Mouse (Mus musculus) heart, adult 9 months (tissue): ENCODE results near the gene Pkn1.
A peak's percentile ranks its signal among the peaks of the same experiment; 100 is the strongest.

Experiments used
- DNase-seq, 2 experiments: peaks; one replicate each; pipeline ENCODE4 v3.0.0; 2022; ENCODE audit warnings: low spot score in 2 of 2

The Pkn1 gene

DNA sequence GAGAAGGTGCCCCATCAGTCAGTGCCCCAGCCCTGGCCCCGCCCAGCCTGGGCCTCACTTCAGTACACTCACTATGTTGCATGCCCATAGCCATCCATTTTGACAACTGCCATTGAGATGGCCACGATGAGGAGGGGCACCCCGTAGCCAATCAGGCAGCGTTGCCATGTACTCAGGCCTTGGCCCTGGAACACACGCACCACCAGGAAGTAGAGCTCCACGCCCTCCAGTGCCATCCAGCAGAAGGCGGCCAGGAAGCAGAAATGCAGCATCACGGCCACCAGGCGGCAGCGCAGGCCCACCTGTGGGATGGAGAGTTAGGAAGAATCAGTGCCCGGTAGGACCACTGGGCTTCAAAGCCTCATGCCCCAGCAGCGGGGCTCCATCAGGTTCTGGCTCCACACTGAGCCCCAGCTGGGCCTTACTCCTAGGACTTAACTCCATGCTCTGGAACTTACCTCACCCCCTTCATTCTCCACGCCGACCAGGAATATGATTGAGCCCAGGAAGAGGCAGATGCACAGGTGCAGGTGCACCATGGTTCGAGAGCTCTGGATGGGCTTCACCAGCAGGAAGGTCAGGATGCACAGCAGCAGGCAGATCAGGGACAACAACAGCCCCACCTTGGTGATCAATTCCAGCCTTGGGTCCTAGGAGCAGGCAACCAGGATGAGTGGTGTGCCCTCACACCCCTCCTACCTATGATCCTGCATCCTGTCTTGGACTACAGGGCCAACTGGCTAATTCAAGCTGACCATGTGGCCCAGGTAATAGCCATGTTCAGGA is 25.9 kb upstream of the Pkn1 start:
- DNase-seq: peak; percentile 62 to 70

DNA sequence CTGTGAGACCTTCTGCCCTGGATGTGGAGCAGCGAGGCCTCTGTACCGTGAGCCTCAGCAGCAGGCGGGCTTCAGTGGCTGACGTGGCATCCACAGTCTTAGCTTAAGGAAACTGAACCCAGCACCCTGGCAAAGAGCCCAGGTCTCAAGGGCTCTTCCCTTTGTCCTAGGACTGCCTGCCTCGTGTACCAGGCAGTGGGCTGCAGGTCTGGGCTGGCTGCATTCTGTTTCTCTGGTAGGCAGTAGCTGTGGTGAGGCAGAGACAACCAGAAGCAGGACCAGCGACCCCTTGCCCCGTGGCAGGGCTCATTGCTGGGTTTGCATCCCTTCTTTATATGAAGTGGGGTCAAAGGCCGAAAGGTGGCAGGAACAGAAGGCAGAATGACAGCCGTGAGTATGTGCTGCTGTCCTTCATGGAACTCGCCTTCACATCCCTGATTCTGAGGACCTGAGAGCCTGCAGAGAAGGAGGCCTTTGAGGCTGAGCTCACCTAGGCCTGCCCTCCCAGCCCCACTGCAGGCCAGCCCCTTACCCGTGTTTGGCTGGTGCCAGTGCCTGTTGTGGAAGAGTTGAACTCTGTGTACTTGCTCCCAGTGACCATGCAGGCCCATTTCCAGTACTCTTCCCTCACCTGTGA is 24.6 kb upstream of the Pkn1 start:
- DNase-seq: no peak

DNA sequence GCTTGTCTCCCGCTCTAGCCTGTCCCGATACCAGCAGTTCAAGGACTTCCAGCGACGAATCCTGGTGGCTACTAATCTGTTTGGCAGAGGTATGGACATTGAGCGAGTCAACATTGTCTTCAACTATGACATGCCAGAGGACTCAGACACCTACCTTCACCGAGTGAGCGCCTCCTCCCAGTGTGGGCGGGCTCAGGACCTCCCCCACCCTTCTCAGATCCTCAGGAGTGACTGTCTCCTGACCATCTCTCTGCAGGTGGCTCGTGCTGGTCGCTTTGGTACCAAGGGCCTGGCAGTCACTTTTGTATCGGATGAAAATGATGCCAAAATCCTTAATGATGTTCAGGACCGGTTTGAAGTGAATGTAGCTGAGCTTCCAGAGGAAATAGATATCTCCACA is 23.7 kb upstream of the Pkn1 start:
- DNase-seq: no peak

DNA sequence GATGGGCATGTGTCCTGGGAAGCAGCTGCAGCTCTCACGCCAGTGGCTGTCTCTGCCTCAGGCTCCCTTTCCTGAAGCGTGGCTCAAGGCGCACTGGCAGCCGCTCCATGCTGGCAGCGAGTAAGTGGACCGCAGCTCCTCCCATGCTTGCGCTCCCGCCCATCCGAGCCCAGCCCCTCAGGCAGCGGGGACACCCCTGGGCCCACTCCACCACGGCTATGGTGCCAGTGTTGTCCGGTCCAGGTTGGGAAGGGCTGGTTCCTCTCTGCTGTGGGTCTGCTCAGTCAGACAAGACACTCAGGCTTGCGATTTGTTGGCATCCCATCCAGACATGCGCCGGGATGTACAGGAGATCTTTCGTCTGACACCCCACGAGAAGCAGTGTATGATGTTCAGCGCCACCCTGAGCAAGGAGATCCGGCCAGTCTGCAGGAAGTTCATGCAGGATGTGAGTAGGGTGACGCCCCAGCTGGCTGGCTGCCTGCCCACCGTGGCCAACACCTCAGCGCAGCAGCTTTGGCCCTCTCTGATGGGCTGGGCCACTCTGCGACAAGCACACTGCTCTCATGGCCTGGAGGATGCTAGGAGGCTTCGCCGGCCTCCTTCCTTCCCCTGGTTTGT is 22.5 kb upstream of the Pkn1 start:
- DNase-seq: peak; percentile 83 to 87

DNA sequence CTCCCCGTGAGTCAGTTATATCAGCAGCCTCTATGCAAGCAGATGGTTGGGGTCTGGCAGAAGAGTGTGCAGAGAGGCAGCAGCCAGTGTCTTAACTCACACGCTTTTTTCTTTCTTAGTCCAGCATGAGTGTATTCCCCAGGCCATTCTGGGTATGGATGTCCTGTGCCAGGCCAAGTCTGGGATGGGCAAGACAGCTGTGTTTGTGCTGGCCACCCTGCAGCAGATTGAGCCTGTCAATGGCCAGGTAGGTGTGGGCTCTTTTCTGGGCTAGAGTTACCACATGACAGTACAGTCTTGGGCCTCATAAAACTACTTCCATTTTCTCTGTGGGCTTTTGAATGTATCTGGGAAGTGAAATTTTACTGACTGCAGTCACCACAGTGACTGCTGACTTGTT is 20.7 kb upstream of the Pkn1 start:
- DNase-seq: no peak

DNA sequence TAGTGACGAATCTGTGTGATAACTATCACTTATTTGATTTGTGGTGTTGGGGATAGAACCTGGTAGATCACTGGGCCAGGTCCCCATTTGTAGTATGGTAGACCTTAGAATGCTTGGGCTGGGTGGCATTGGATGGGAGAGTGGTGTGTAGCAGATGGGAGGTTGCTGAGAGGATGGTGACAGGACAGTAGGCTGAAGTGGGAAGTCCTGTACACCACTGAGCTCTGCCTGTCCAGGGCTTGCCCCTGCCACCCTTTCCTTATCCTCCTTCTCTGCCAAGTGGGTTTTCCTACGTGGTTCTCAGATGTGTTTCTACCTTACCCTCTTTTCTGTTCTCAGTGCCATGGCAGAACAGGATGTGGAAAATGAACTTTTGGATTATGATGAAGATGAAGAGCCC is 20.1 kb upstream of the Pkn1 start:
- DNase-seq: no peak

DNA sequence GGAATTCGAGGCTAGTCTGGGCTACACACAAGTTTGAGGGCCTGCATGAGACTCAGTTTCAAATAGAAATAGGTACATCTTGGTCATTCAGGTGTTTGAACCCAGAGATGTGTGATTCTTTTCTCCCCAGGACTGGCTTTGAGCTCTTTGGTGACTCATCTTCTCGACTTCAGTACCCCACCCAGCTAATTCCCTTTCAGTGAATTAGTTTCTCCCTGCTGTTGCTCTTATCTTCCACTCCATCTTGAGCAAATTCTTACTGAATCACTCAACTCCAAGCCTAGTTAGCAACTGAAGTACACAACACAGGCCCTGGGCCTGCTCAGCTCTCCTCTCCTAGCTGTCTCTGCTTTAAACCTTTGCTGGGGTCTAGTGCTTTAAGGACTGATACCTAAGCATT is 17.6 kb upstream of the Pkn1 start:
- DNase-seq: no peak

DNA sequence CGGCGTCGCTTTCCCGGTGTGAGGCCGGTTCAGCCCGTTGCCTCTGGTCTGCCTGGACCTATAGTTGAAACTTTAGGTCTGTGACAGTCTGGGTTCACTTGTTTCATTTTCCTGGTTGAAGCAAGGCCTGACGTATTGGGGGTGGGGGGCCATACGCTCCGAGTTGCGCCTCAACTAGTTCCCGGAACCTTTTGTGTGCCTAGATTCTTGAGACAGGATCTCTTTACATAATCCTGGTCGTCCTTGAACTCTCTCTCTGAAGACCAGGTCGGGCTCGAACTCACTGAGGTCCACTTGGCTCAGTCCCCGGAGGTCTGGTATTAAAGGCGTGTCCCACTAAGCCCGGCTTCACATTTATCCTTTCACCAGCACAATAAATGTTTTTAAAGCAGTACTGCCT is 16.8 kb upstream of the Pkn1 start:
- no peak for DNase-seq

DNA sequence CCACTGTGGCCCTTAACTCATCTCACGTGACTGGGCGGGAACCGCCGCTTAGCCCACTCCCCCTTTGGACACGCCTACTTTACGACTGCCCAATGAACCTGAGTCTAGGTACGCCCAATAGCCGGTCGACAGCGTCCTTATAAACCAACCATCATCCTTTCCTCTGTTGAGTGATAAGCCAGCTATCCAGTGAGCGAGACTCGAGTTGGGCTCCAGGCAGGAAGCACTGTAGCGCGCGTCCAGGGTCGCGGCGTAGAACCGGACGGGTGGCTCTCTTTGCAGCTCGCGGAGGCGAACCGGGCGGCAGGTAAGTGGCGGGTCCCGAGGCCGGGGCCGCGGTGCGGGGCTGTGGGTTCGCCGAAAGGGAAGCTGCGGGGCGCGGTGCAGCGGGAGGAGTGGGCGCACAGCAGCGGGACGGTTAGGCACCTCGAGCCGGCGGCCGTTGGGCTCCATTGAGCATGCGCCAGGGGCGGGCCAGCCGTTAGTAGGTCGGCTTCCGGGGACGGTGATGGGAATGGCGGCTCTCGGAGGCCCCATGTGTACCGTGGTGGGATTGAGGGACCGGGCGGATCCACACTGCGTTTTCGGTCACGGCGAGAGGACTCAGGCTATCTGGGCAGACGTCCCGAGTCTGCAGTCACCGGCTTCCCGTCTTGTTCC is 16.2 kb upstream of the Pkn1 start, which contains the start of gene Ddx39:
Gene Ddx39, plus strand, starts transcription at position 147 of the 660 bp plus-strand sequence.
- peak; percentile 99 to 100 for DNase-seq

DNA sequence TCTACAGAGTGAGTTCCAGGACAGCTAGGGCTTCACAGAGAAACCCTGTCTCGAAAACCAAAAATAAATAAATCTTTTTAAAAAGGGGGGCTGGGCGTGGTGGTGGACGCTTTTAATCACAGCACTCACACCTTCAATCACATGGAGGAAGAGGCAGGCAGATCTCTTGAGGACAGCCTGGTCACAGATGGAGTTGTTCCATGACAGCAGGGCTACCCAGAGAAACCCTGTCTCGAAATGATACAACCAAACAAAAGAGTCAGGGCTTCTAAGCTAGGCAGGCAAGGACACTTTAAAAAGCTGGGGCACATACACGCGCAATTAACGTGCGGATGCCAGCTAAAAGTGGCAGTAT is 15.7 kb upstream of the Pkn1 start:
- no peak for DNase-seq

DNA sequence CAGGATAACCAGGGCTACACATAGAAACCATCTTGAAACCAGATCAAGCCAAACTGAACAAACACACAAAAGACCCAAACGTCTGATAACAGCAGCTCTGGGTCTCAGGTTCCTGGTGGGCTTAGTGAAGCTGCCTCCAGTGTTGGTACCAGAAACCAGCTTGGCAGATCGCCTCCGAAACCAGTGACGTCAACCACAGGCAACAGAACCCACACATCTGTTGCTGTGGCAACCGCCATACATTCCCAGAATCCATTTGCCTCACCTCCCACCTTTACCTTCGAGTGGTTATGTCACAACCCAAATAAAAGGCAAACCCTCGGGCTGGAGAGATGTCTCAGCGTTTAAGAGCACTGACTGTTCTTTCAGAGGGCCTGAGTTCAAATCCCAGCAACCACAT is 8.6 kb upstream of the Pkn1 start:
- DNase-seq: no peak

DNA sequence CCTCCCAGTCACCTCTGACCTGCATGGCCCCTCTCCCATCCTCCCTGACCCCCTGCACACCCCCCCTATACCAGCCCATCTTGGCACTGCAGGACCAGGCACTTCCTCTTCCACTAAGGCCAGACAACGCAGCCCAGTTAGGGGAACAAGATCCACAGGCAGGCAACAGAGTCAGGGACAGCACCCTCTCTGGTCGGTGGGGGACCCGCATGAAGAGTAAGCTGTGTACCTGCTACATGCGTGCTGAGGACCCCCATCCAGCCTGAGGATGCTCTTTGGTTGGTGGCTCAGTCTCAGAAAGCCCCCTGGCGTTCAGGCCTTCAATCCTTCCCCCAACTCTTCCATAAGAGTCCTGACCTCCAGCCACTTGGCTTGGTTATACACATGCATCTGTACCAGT is 7.4 kb upstream of the Pkn1 start:
- DNase-seq: no peak

DNA sequence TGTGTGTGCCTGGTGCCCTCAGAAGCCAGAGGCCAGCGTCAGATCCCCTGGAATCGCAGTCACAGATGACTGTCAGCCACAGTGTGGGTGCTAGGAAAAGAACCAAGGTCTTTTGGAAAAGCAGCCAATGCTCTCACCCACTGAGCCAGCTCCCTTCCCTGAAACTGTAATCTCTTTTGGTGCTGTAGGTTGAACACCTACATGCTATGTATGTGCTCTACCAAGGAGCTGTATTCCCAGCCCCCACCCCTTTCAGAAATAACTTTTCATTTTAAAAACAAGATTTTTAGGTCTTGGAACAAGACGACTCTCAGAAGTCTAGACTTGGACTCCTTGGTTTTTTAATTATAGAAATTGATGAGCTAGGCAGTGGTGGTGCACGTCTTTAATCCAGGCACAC is 4.4 kb upstream of the Pkn1 start:
- DNase-seq: no peak

DNA sequence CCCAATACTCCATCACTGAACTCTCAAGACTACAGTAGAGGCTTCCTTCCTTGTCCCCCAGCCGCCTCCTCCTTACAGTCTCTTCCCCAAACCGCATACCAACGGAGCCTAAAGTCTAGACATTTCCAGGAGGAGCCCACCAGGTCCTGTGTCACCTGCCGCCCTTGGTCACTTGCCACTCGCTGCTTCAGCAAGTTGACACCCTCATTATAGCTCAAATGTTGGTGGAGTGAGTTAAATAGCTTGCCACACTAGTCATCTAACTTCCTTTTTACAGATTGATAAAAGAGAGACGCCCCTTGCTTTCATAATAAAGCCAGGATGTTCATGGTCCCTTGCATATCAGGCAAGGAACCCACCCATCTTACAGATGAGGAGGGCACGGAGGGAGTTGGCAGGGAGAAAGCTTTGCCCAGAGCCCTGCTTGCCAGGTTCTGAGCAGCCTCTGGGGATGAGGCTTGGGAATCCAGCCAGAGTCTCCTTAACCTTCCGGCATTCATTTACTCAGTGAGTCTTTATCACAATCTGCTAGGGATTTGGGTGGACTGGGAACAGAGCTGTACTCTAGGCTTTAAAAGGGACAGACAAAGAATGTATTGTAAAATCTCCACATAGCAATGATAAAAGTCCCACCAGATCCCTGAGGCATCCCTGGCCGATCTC is 1.6 kb upstream of the Pkn1 start:
- no peak for DNase-seq

DNA sequence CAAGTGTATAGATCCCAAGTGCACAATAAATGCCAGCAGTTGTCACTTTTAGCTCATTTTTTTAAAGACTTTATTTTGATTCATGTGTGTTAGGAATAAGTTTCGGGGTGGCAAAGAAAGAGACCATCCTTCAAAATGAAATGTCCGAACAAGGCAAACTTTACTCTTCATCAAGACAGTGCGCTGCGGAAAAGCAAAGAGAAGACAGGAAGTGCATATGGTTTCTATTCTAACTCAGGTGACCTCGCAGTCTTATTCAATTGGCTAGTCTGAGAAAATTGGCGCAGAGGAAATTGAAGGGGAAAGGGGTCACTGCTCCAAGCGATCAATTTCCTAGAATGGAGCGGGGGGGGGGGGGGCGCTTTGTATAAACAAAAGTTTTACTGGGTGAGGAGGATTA is 587 bp upstream of the Pkn1 start:
- peak in 1 of 2 experiments; percentile 19 for DNase-seq

DNA sequence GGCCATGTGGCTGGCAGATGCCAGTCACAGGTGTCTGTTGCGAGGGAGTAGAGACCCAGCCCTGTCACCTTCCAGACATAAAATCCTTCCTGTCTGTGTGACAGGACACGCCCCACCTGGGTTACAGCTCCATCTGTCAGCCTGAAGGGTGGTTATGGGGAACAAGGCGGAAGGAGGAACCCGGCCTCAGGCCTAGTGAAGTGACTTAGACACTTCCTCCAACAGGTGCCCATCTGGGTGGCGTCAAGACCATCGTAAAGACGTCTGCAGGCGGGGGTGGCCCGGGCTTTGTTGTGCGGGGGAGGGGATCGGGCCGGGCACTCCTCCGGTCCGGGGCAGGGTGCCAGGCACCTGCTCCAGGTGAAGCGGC is 703 bp downstream of the Pkn1 start:
- DNase-seq: peak; percentile 35 to 50

DNA sequence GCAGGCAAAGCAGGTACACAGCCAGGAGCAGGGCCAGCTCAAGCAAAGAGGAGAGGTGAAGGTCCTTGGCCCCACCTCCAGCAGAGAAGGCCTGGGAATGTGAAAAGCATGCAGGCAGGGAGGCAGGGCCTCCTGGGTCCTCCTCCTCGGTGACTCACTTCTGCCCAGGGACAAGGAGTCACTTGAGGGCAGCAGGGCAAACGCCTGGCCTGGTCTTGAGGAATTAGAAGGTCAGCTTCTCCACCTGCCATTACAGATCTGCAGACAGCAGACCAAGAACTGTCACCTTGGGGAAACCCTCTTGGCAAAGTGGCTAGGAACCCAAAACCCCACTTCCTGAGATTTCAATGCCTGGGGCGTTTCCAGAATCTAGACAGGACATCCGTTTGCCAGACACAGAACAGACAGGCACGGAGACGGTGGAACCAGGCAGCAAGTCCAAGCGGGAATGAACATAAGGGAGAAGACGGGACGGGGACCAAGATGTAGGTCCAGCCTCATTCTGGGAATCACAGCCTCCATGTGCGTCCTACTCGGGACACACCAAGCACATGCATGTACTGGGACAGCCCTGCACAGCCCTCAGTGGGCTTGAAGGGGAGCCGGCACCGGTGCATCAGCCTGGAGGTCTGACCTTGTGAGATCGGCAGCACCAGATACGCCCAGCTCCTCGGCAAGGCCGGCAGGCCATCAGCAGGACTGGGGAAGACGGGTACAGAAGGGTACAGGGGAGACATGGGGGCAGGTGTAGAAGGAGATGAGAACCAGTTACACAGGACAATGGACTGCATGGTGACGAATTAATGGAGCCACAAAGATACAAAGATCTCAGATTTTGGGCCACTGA is 1.4 kb downstream of the Pkn1 start:
- peak; percentile 71 to 75 for DNase-seq

DNA sequence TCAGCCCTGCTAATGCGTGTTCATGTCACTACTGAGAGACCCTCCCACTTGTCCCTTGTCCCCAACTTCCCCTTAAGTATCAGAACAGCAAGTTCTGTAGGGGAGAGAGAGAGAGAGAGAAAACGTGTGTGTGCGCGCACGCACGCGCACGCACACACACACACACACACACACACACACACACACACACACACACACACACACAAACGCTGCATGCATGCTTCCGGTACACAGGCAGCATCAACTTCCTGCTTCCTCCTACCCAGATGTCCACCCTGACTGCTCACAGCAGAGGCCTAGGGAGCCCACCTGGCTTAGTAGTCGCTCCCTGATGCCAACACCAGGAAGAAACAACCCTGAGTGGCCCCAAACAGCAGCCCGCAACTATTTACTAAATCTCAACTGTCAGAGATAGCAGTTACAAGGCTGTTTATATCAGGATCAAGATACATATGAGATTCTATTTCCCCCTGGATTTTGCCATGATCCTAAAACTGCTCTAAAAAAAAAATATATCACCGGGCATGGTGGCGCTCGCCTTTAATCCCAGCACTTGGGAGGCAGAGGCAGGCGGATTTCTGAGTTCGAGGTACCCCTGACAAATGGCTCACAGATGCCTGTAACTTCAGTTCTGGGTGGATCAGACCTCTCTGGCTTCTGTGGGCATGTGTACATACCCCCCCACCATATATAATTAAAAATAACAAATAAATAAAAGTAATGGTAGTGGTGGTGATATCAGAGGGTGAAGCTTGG is 3.5 kb downstream of the Pkn1 start:
- no peak for DNase-seq

DNA sequence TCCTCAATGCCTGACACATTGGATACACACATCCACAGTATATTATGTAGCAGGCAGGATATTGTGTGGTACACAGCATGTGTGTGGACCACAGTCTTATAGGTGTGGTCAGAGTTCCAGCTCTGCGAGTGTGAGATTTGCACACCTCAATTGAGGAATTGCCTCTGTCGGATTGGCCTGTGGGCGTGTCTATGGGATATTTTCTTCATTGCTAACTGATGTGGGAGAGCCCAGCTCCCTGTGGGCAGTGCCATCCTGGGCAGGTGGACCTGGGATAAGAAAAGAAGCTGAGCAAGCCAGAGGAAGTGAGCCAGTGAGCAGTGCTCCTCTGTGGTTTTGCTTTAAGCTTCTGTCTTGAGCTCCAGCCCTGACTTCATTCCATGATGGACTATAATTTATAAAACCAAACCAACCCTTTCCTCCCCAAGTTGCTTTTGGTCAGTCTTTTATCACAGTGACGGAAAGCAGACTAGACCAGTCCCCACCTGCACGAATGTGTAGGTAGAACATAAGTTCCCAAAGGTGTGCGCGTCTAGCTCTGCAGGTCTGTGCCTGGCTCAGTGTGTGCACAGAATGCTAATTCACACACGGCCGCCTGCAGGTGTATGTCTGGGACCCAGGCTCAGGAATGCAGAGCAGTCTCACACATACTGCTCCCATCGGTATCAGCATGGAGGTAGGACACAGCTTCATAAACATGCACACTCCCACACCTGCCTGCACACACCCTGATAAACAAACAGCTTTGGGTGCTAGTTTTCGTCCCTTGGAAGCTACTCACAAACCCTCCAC is 4.4 kb downstream of the Pkn1 start:
- DNase-seq: no peak
